Mouse (Mus musculus) neutrophil, adult 83 days (primary cell): Measurements from ENCODE around the gene Tifab. TPM values are rescaled to one million over a fixed set of nuclear protein-coding genes. Genes with fewer than 3 reads are reported as not detected.

ENCODE experiments used
- total RNA-seq, 2 experiments: library from RNA; stranded (reverse); gene quantifications; one replicate each; pipeline ENCODE4 v1.2.4; 2023

Tifab gene
- 10 to 100 TPM; 75.8 to 87.3 TPM for total RNA-seq

GRCm38 (mm10) chr13:56178416-56179035 is at the start of gene Tifab:
Tifab (minus strand) TSS chr13:56178885.

DNA sequence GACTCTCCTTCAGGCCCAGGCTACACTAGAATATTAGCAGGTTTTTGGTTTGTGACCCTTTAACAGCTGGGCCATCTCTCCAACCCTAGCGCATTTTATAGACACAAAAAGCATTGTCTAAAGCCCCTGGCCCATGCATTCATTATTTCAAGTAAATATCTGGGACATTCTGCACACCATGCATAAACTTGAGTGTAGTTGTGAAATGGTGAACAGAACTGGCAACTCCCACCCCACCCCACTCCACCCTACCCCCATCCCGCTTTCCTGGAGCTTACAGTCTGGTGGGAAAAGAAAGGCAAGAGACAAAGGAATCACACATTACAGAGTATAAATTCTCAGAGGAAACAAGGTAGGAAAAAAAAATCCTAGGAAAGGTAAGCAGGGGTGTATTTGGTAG is 42.5 kb downstream of the Tifab start, which contains the start of gene H2afy:
Gene H2afy (minus strand): TSS at position 162 of the 400 bp plus-strand sequence.

Other genes with a start within 250 kb of the Tifab start
- gene H2afy, start 42.5 kb downstream of the Tifab start, total RNA-seq, result 100 to 1,000 TPM; 260 to 282 TPM
- not detected for gene Neurog1, start 73.3 kb upstream of the Tifab start, total RNA-seq
- not detected for gene Cxcl14, start 117.7 kb upstream of the Tifab start, total RNA-seq
- gene Gm3045, start 247.7 kb upstream of the Tifab start, total RNA-seq, result not detected